Comparison of ENCODE assay signal across 19 mouse cellular contexts in genomic region chr13:85376338-85376998, GRCm38 (mm10).
A peak's percentile ranks its signal among the peaks of the same experiment; 100 is the strongest.
DNase-seq lines count a peak whose midpoint lies in the region; ATAC-seq and TF ChIP-seq lines count a peak whose summit lies in the region.
"Had no signal": no experiment of that assay in that cellular context is flagged by ENCODE, and none has a peak within 500 bp of the region (broad histone marks: within the 10 kb centered on the region; RNA-seq: fewer than 3 reads in every experiment).

No protein-coding gene starts in this region.

- no peak for TF ChIP-seq CTCF in C2C12 (IDR thresholded peaks at IDR 0.05; ENCODE audit: control insufficient read depth, insufficient read depth, insufficient read length)
- TF ChIP-seq CTCF in intestine, postnatal 0 days (IDR thresholded peaks at IDR 0.05; ENCODE audit: low read depth) = no peak

- H3K4me3 ChIP-seq in C2C12 (ENCODE audit: insufficient read depth, poor library complexity, severe bottlenecking) = no peak overlapping the region
- no peak overlapping the region for H3K4me3 ChIP-seq in intestine, postnatal 0 days (ENCODE audit: low read depth, low read length)
- H3K4me3 ChIP-seq in forebrain, embryonic 14.5 days (ENCODE audit: low read depth, low read length) = no peak overlapping the region
- H3K4me3 ChIP-seq: forebrain, embryonic 10.5 days; heart, embryonic 12.5 days; hindbrain, embryonic 15.5 days had no signal

- WGBS in intestine, postnatal 0 days = 69% methylated on average over 3 of the region's 3 CpGs
- 83% methylated on average over 3 of the region's 3 CpGs for WGBS in forebrain, embryonic 14.5 days

- ATAC-seq in intestine, postnatal 0 days = no peak
- ATAC-seq in forebrain, embryonic 14.5 days = no peak
- ATAC-seq: liver, postnatal 0 days; midbrain, embryonic 16.5 days had no signal

- no peaks in the 10 kb centered on the region for H3K79me3 ChIP-seq in C2C12 (ENCODE audit: low read depth)

- H3ac ChIP-seq in C2C12 (ENCODE audit: control insufficient read depth, insufficient read length, low read depth) = no peak overlapping the region

- no peak overlapping the region for H3K4me2 ChIP-seq in intestine, postnatal 0 days (replicated peaks; ENCODE audit: low read depth)
- H3K4me2 ChIP-seq in forebrain, embryonic 14.5 days (ENCODE audit: low read length) = no peak overlapping the region
- H3K4me2 ChIP-seq: heart, embryonic 12.5 days; hindbrain, embryonic 15.5 days had no signal

- no peak overlapping the region for H3K9ac ChIP-seq in intestine, postnatal 0 days (ENCODE audit: low read depth, low read length)
- H3K9ac ChIP-seq in forebrain, embryonic 14.5 days (ENCODE audit: low read length) = no peak overlapping the region
- H3K9ac ChIP-seq: heart, embryonic 12.5 days; hindbrain, embryonic 15.5 days; liver, postnatal 0 days had no signal

- no peaks in the 10 kb centered on the region for H3K4me1 ChIP-seq in intestine, postnatal 0 days (replicated peaks; ENCODE audit: control insufficient read depth, insufficient read depth, low read length)
- no peaks in the 10 kb centered on the region for H3K4me1 ChIP-seq in forebrain, embryonic 14.5 days (ENCODE audit: control insufficient read depth, insufficient read depth, low read length)
- H3K4me1 ChIP-seq: forebrain, embryonic 10.5 days; heart, embryonic 12.5 days; hindbrain, embryonic 15.5 days had no signal

- DNase-seq in 3T3-L1 (ENCODE audit: low read depth, low spot score) (peak; percentile 79), NIH3T3 (ENCODE audit: low read depth) (peak; percentile 26)
- DNase-seq in induced T-regulatory cell, adult 2 months (ENCODE audit: low read depth) = peak; percentile 18
- DNase-seq in right cerebral cortex, postnatal 10 days (ENCODE audit: low spot score in 2 of 2) = no peak
- no peak for DNase-seq in forebrain, embryonic 14.5 days (ENCODE audit: low spot score)
- DNase-seq: adrenal gland, postnatal 25 days; cerebellum, adult 8-10 months; gastrocnemius, postnatal 10 days; heart, postnatal 36 days; kidney, adult 2 months; kidney, postnatal 14 days; liver, postnatal 0 days; spleen, adult 18-20 months had no signal

- no peak overlapping the region for H3K27ac ChIP-seq in intestine, postnatal 0 days (ENCODE audit: low read depth, low read length)
- H3K27ac ChIP-seq in forebrain, embryonic 14.5 days (ENCODE audit: low read depth, low read length) = no peak overlapping the region
- H3K27ac ChIP-seq: forebrain, embryonic 10.5 days; hindbrain, embryonic 15.5 days had no signal

- H3K27me3 ChIP-seq in C2C12 (ENCODE audit: control insufficient read depth, insufficient read depth, insufficient read length) = no peaks in the 10 kb centered on the region
- H3K27me3 ChIP-seq in intestine, postnatal 0 days (replicated peaks; ENCODE audit: control insufficient read depth, insufficient read depth, low read length) = no peaks in the 10 kb centered on the region
- H3K27me3 ChIP-seq in forebrain, embryonic 14.5 days (replicated peaks; ENCODE audit: control insufficient read depth, insufficient read depth, low read length) = no peaks in the 10 kb centered on the region
- H3K27me3 ChIP-seq: heart, embryonic 12.5 days; hindbrain, embryonic 15.5 days had no signal

- H3K36me3 ChIP-seq in C2C12 (ENCODE audit: control insufficient read depth, insufficient read depth) = no peaks in the 10 kb centered on the region
- no peaks in the 10 kb centered on the region for H3K36me3 ChIP-seq in intestine, postnatal 0 days (ENCODE audit: control insufficient read depth, insufficient read depth)
- H3K36me3 ChIP-seq in forebrain, embryonic 14.5 days (ENCODE audit: control insufficient read depth, insufficient read depth, low read length) = no peaks in the 10 kb centered on the region
- H3K36me3 ChIP-seq: forebrain, embryonic 10.5 days; heart, embryonic 12.5 days; hindbrain, embryonic 15.5 days had no signal

- H3K9me3 ChIP-seq in intestine, postnatal 0 days (ENCODE audit: control insufficient read depth) = no peaks in the 10 kb centered on the region
- H3K9me3 ChIP-seq in forebrain, embryonic 14.5 days (replicated peaks; ENCODE audit: control insufficient read depth, low read length) = no peaks in the 10 kb centered on the region
- H3K9me3 ChIP-seq: forebrain, embryonic 10.5 days; heart, embryonic 12.5 days; hindbrain, embryonic 15.5 days had no signal

- H3K79me2 ChIP-seq in C2C12 (ENCODE audit: control insufficient read depth, insufficient read depth) = no peaks in the 10 kb centered on the region

TF ChIP-seq in C2C12, 6 proteins besides CTCF, POLR2A, EP300 and RAD21:
- TF ChIP-seq CEBPB (IDR thresholded peaks at IDR 0.05; ENCODE audit: low read depth) (peak; percentile 83), FOSL1 (IDR thresholded peaks at IDR 0.05; ENCODE audit: insufficient read depth, low read length, poor library complexity, severe bottlenecking) (no peak)

Comparison
In these comparisons a context has a peak if more than half of its experiments do, and no peak if none do; other contexts are left out.
1. DNase-seq: peak in 3T3-L1 (single experiment), NIH3T3 (single experiment) and induced T-regulatory cell, adult 2 months (single experiment); none in right cerebral cortex, postnatal 10 days (0 of 2) and forebrain, embryonic 14.5 days (single experiment).